Mouse (Mus musculus): Measurements from ENCODE around the gene Dnajc13.

GRCm38 (mm10) chr9:104172342-104172741, 90.4 kb downstream of the Dnajc13 start:
- TF ChIP-seq POLR2A (IDR thresholded peaks at IDR 0.05; ENCODE audit: insufficient read depth, low read depth, low read length) (no peak), CTCF (IDR thresholded peaks at IDR 0.05; ENCODE audit: insufficient read depth, low read depth, low read length) (no peak)
